Mouse (Mus musculus) retina, postnatal 7 days (tissue): Measurements from ENCODE around the gene Slc35b1.

Experiments
- DNase-seq: peaks from one replicate; pipeline ENCODE4 v3.0.0-alpha.2; 2012; ENCODE audit warnings: low read depth, low spot score

Gene Slc35b1

DNA sequence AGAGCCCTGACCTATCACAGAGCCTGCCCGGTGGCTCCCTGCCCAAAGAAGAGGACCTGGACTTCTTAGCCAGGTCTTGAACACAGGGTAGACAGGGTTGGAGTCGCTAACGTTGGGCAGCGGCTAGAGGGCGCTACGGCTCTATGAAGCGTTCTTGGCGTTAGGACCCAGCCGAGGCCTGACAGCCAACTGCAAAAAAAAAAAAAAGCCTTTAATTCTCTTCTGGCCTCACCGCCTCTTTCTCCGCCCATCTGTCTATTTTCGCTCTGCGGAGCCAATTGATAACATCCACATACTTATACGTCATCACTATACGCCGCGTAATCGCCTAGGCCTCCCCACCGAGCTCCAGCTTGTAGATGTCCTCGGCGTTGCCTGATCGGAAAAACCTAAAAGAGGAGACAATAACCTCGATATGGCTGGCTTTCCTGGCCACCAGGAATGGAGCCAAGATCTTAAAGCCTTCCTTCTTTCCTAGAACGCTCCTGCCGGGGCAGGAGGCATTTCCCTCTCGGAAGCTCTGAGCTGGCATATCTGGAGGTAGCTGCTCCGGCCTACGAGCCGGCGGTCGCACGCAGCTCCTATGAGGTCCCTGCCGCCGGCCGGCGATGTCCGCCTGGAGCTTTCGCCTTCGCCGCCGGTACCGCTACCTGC lies at the start of gene Slc35b1:
Slc35b1 (plus strand) TSS at position 374 of the 654 bp plus-strand sequence.
- DNase-seq: peak; percentile 99

GRCm38 (mm10) chr11:95336568-95337128 lies 47.8 kb upstream of the Slc35b1 start, which contains the start of gene Fam117a:
TSS of gene Fam117a (plus strand) at chr11:95337018.
- peak; percentile 68 for DNase-seq

- DNase-seq: no peak
These were observed 47.2 kb upstream of the Slc35b1 start for GRCm38 (mm10) chr11:95337129-95337813.

- no peak for DNase-seq
These were observed 46.6 kb upstream of the Slc35b1 start for GRCm38 (mm10) chr11:95337846-95338342.

- DNase-seq: no peak
These were observed 44.9 kb upstream of the Slc35b1 start for GRCm38 (mm10) chr11:95339471-95340021.

GRCm38 (mm10) chr11:95340259-95340658 lies 44.2 kb upstream of the Slc35b1 start:
- DNase-seq: no peak

DNA sequence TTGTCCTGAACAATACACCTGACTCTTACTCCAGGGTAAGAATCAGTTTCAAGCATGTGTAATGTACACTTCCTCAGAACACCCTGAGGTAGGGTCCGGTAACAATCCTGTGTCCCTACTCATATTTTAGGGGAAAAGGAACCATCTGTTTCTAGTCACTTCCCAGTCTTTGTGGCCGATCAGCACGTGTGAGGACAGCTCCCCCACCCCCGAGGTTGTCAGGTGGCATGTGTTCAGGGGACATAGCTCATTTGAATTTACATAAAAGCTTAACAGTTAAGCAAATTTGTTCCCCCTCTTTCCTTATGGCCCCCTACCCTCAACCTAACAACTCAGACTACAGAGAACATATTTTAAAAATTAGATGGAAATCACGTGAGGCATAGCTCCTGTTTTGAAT lies 43.8 kb upstream of the Slc35b1 start:
- DNase-seq: no peak

DNA sequence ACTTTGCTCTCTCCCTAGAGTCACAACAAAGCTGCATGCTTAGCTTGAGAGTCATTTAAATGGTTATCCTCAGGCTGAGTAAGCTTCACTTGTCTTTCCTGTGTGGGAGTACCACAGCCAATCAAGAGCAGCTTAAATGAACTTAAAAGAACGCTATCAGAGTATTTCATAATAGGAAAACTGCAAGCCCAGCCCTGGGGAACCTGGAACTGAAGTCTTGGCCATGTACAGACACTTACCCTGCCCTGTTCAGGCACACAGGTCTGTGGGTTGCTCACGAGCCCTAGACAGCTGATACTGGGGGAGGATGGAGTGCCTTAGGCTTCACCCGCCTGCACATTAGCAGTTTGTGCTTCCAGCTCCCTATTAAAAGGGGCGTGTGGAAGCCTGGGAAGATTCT lies 41.3 kb upstream of the Slc35b1 start:
- DNase-seq: no peak

GRCm38 (mm10) chr11:95344181-95344580 lies 40.3 kb upstream of the Slc35b1 start:
- no peak for DNase-seq

DNA sequence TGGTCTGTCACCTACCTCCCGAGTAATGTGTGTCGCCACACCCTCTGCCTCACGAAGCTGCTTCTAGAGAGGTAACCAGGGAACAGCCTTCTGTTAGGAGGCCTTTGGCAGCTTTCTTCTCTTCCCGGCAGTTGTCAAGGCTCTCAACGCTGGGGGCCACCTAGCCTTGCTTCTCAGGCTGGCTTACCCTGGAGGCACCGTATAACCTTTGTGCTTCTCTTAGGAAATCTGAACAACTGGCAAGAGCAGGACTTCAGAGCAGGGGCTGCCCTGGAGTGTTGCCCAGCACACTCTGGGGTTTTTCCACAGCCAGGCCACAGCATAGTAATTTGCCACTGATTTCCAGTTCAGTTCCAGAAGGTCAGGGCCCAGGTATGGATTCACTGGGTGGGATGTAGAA lies 34.2 kb upstream of the Slc35b1 start:
- DNase-seq: no peak

DNA sequence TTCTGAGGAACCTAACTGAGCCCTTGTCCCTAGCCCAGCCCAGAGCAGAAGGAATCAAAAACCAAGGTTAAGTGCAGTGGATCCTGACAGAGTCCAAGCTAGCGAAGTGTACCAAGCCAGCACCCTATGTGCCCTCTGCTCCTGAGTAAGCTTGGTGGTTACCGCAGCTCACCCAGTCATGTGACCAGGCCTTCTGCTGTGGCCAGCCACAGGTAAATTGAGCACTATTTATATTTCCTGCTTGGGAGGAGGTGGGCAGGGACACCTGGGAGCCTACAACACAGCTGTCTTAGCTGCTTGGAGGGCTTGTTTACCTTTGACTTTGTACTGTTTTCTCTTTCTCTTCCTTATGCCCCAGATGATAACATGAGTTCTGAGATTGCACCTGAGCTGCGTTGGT lies 33.5 kb upstream of the Slc35b1 start:
- DNase-seq: no peak

- no peak for DNase-seq
These were observed 31.8 kb upstream of the Slc35b1 start for GRCm38 (mm10) chr11:95352686-95353085.

DNA sequence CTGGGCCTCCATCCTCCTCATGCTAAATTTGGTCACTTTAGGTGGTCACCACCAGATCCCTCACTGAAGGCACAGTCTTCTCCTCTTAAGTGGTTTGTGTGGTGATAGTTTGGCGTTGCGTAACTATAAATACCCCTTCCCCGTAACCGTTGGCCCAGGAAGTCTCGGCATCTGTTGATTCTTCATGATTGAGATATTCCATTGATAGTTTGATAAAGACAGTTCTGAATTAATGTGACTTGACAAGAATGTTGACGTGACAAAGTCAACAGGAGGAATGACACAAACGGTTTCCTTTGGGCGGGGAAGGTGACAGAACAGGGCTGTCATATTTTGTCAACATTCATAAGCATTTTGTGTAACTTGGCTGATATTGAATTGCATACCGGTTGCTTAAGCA lies 31.3 kb upstream of the Slc35b1 start:
- no peak for DNase-seq

- no peak for DNase-seq
These were observed 30.1 kb upstream of the Slc35b1 start for GRCm38 (mm10) chr11:95354228-95354944.

DNA sequence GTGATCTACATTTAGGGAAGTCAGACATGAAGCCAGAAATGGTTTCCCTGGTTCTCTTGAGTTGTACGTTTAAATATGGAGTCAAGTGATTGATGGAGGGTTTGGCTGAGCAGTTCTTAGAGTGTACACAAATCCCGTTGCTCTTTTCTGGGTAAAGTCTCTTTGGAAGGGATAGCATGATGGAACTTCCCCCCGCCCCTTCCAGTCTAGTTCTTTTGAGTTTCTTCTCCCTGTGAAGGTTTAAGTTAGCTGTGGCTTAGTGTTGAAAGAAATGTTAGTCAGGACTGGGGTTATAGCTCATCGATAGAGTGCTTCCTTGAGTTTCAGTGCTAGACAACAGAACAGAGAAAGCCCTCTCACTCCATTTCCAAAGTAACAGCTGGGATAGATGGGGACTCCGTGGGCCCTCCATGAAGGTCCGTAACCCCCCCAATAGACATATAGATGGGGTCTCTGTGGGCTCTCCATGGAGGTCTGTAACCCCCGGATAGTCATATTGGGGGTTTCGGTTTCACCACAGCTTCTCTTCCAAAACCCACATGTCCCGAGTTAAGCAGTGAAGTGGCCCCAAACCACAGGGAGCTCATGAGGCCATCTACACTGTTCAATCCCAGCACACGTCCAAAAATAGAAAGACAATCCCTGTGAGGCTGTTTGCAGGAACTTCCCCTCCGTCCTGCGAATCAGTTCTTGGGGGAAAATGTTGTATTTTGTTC lies 29.4 kb upstream of the Slc35b1 start:
- DNase-seq: no peak

DNA sequence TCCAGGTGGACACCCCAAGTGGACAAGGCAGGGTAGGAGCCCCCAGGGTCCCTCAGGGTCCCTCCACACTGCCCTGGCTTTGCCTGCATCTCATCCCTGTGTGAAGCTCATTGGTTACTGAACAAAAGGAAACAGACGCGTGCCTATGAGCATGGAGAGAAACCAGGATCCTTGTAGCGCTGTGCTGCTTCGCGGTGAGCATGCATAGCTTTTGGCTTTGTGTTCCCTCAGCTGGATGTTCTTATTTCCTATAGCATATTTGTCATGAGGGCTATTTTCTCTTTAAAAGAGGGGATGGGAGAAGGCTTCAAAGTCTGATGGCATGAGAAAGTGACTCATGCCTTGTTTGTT lies 28.9 kb upstream of the Slc35b1 start:
- no peak for DNase-seq

GRCm38 (mm10) chr11:95356039-95356438 lies 28.5 kb upstream of the Slc35b1 start:
- DNase-seq: no peak

GRCm38 (mm10) chr11:95356469-95357273 lies 27.8 kb upstream of the Slc35b1 start:
- no peak for DNase-seq

- no peak for DNase-seq
These were observed 26.2 kb upstream of the Slc35b1 start for GRCm38 (mm10) chr11:95358263-95358662.

DNA sequence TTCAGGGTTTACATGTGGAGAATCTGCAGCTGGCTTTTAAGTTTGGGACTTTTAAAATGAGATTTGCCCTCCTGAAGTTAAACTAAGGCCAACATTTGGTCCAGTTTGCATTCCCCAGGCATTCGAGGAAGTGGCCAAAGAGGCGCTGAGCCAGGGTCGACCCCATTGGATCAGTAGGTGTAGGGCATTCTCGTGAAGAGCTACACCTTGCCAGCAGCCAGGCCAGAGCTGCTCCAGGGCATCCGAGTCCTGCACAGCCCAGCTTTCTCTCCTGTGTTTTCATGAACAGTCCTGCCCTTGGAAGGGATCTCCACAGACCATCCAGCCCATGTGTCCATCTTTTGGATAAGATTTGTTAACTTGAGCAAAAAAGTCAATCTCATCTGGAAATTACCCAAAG lies 20.1 kb upstream of the Slc35b1 start:
- no peak for DNase-seq
